ENCODE assay signal across 8 mouse cellular contexts in genomic region chr14:54863501-54864312, GRCm38 (mm10). TPM values are rescaled to one million over a fixed set of nuclear protein-coding genes. Genes with fewer than 3 reads are reported as not detected.
A peak's percentile ranks its signal among the peaks of the same experiment; 100 is the strongest.
DNase-seq lines count a peak whose midpoint lies in the region; ATAC-seq and TF ChIP-seq lines count a peak whose summit lies in the region.

No protein-coding gene starts in this region.

- ATAC-seq in erythroblast, adult 5-6 weeks (replicated peaks; ENCODE audit: low FRiP score, poor library complexity, severe bottlenecking) = peak; percentile 99
- peak; percentile 100 for ATAC-seq in kidney, embryonic 14.5 days (ENCODE audit: low FRiP score, low TSS enrichment)
- ATAC-seq in limb, embryonic 14.5 days (ENCODE audit: low FRiP score, low read depth) = peak; percentile 100
- peak; percentile 100 for ATAC-seq in midbrain, embryonic 16.5 days

- peak overlapping the region; percentile 89 for H3K9ac ChIP-seq in kidney, embryonic 14.5 days (ENCODE audit: low read depth, low read length)
- H3K9ac ChIP-seq in limb, embryonic 14.5 days (ENCODE audit: low read depth, low read length, severe bottlenecking) = peak overlapping the region; percentile 77
- H3K9ac ChIP-seq in midbrain, embryonic 16.5 days (ENCODE audit: low read depth, low read length) = peak overlapping the region; percentile 93

- peaks cover 10% of the 10 kb centered on the region; the same call in 1 of the 2 replicates for H3K4me1 ChIP-seq in heart, embryonic 10.5 days
- no peaks in the 10 kb centered on the region for H3K4me1 ChIP-seq in kidney, embryonic 14.5 days (ENCODE audit: control insufficient read depth, insufficient read depth, low read length)
- H3K4me1 ChIP-seq in limb, embryonic 14.5 days (ENCODE audit: control insufficient read depth, insufficient read depth, low read length) = no peaks in the 10 kb centered on the region; the same call in 1 of the 2 replicates
- H3K4me1 ChIP-seq in midbrain, embryonic 16.5 days (ENCODE audit: control insufficient read depth, insufficient read depth, low read length) = peaks cover 3% of the 10 kb centered on the region
- no peaks in the 10 kb centered on the region for H3K4me1 ChIP-seq in spleen, adult 2 months (ENCODE audit: control insufficient read depth, insufficient read depth, insufficient read length)

- TF ChIP-seq POLR2A in limb, embryonic 14.5 days (IDR thresholded peaks at IDR 0.05; ENCODE audit: borderline replicate concordance, extremely low read depth, insufficient read depth, insufficient read length) = peak; percentile 71; the same call in 1 of the 2 replicates
- TF ChIP-seq POLR2A in spleen, adult 2 months (IDR thresholded peaks at IDR 0.05; ENCODE audit: low read depth, low read length) = no peak; the same call in 1 of the 2 replicates

- 0 out of 2 replicates have a peak, but pooled peaks have one; percentile 5 for TF ChIP-seq CTCF in spleen, adult 2 months (IDR thresholded peaks at IDR 0.05; ENCODE audit: extremely low read depth, insufficient read depth, insufficient read length, insufficient replicate concordance)

- peak; percentile 80 to 81 for DNase-seq in B cell, adult 2 months
- DNase-seq in brain, adult 2 months (ENCODE audit: low read depth, low spot score) = peak; percentile 97
- peak; percentile 98 for DNase-seq in heart, embryonic 10.5 days (ENCODE audit: low spot score)
- peak; percentile 93 for DNase-seq in limb, embryonic 14.5 days (ENCODE audit: low spot score)
- peak; percentile 58 to 89 for DNase-seq in spleen, adult 2 months (ENCODE audit: low read depth in 1 of 2, low spot score in 2 of 2)

- peak overlapping the region; percentile 46 for H3K4me2 ChIP-seq in kidney, embryonic 14.5 days (replicated peaks; ENCODE audit: low read depth, low read length)
- peak overlapping the region; percentile 61 for H3K4me2 ChIP-seq in limb, embryonic 14.5 days (replicated peaks; ENCODE audit: low read depth, low read length, severe bottlenecking)
- peak overlapping the region; percentile 71 for H3K4me2 ChIP-seq in midbrain, embryonic 16.5 days (ENCODE audit: low read length)

- no peaks in the 10 kb centered on the region for H3K9me3 ChIP-seq in heart, embryonic 10.5 days
- no peaks in the 10 kb centered on the region for H3K9me3 ChIP-seq in kidney, embryonic 14.5 days (ENCODE audit: control insufficient read depth, low read length)
- H3K9me3 ChIP-seq in limb, embryonic 14.5 days (ENCODE audit: control insufficient read depth, low read length) = no peaks in the 10 kb centered on the region
- H3K9me3 ChIP-seq in midbrain, embryonic 16.5 days (replicated peaks; ENCODE audit: control insufficient read depth, low read length, poor library complexity, severe bottlenecking) = no peaks in the 10 kb centered on the region

- peak overlapping the region; percentile 97 for H3K27ac ChIP-seq in heart, embryonic 10.5 days
- H3K27ac ChIP-seq in kidney, embryonic 14.5 days (ENCODE audit: low read depth, low read length) = peak overlapping the region; percentile 82; the same call in 1 of the 2 replicates
- H3K27ac ChIP-seq in limb, embryonic 14.5 days (replicated peaks; ENCODE audit: low read depth, low read length) = peak overlapping the region; percentile 65
- H3K27ac ChIP-seq in midbrain, embryonic 16.5 days (ENCODE audit: low read length) = peak overlapping the region; percentile 73
- H3K27ac ChIP-seq in spleen, adult 2 months (ENCODE audit: insufficient read depth, low read length) = peak overlapping the region; percentile 45

- WGBS in heart, embryonic 10.5 days = 2% methylated on average over 53 of the region's 56 CpGs
- WGBS in kidney, embryonic 14.5 days = under 1% methylated on average over 55 of the region's 56 CpGs
- under 1% methylated on average over 40 of the region's 56 CpGs for WGBS in limb, embryonic 14.5 days
- under 1% methylated on average over 52 of the region's 56 CpGs for WGBS in midbrain, embryonic 16.5 days
- WGBS in spleen, adult 2 months = under 1% methylated on average over 54 of the region's 56 CpGs

- no peaks in the 10 kb centered on the region for H3K36me3 ChIP-seq in heart, embryonic 10.5 days
- no peaks in the 10 kb centered on the region for H3K36me3 ChIP-seq in kidney, embryonic 14.5 days (ENCODE audit: control insufficient read depth, insufficient read depth, low read length)
- no peaks in the 10 kb centered on the region for H3K36me3 ChIP-seq in limb, embryonic 14.5 days (ENCODE audit: control insufficient read depth, insufficient read depth, low read length)
- no peaks in the 10 kb centered on the region for H3K36me3 ChIP-seq in midbrain, embryonic 16.5 days (ENCODE audit: control insufficient read depth, insufficient read depth, low read length)
- H3K36me3 ChIP-seq in spleen, adult 2 months (ENCODE audit: control insufficient read depth, insufficient read depth, low read length) = no peaks in the 10 kb centered on the region

- no peaks in the 10 kb centered on the region for H3K27me3 ChIP-seq in heart, embryonic 10.5 days (ENCODE audit: insufficient read depth, poor library complexity, severe bottlenecking)
- no peaks in the 10 kb centered on the region for H3K27me3 ChIP-seq in kidney, embryonic 14.5 days (ENCODE audit: control insufficient read depth, insufficient read depth, low read length)
- no peaks in the 10 kb centered on the region for H3K27me3 ChIP-seq in limb, embryonic 14.5 days (ENCODE audit: control insufficient read depth, insufficient read depth, low read length)
- H3K27me3 ChIP-seq in midbrain, embryonic 16.5 days (ENCODE audit: control insufficient read depth, insufficient read depth, low read depth, low read length) = no peaks in the 10 kb centered on the region
- no peaks in the 10 kb centered on the region for H3K27me3 ChIP-seq in spleen, adult 2 months (ENCODE audit: control insufficient read depth, insufficient read depth, low read length)

- peak overlapping the region; percentile 91 for H3K4me3 ChIP-seq in heart, embryonic 10.5 days
- peak overlapping the region; percentile 82 for H3K4me3 ChIP-seq in kidney, embryonic 14.5 days (ENCODE audit: low read length)
- peak overlapping the region; percentile 77 for H3K4me3 ChIP-seq in limb, embryonic 14.5 days (replicated peaks; ENCODE audit: low read length)
- peak overlapping the region; percentile 92 for H3K4me3 ChIP-seq in midbrain, embryonic 16.5 days (ENCODE audit: low read depth, low read length)
- peak overlapping the region; percentile 80 for H3K4me3 ChIP-seq in spleen, adult 2 months (ENCODE audit: extremely low read depth, insufficient read depth, insufficient read length)

RNA-seq across cellular contexts. Expression of gene Homez, which starts 7.1 kb away (rescaled TPM):
- total RNA-seq in erythroblast, adult 5-6 weeks (2015; ENCODE audit: low replicate concordance) = 0.63 TPM in 1 of 2 replicates, not detected in the other
- 2.5 and 5.6 TPM in 2 replicates for total RNA-seq in erythroblast, adult 5-6 weeks (2017; ENCODE audit: low replicate concordance)
- polyA plus RNA-seq in heart, embryonic 10.5 days (2016; fragmentation: Nextera tagmentation; extraction: Ambion mirVana) = 10.3 and 11.0 TPM in 2 replicates
- polyA plus RNA-seq in kidney, embryonic 14.5 days (2014; fragmentation: Nextera tagmentation; extraction: Ambion mirVana) = 10.3 and 19.1 TPM in 2 replicates
- polyA plus RNA-seq in limb, embryonic 14.5 days (2012; rRNA removed) = 5.9 and 6.3 TPM in 2 replicates
- 9.0 and 9.2 TPM in 2 replicates for polyA plus RNA-seq in limb, embryonic 14.5 days (2014; fragmentation: Nextera tagmentation; extraction: Ambion mirVana)
- polyA plus RNA-seq in midbrain, embryonic 16.5 days (2015; fragmentation: Nextera tagmentation; extraction: Ambion mirVana) = 13.2 and 14.5 TPM in 2 replicates
- polyA plus RNA-seq in spleen, adult 2 months (2012; rRNA removed) = 2.8 and 4.1 TPM in 2 replicates

RNA-seq across cellular contexts. Expression of gene Ppp1r3e, which starts 13.6 kb away (rescaled TPM):
- total RNA-seq in erythroblast, adult 5-6 weeks (2015; ENCODE audit: low replicate concordance) = 1.9 TPM in 1 of 2 replicates, not detected in the other
- 0.70 and 3.7 TPM in 2 replicates for total RNA-seq in erythroblast, adult 5-6 weeks (2017; ENCODE audit: low replicate concordance)
- polyA plus RNA-seq in heart, embryonic 10.5 days (2016; fragmentation: Nextera tagmentation; extraction: Ambion mirVana) = 0.98 and 1.00 TPM in 2 replicates
- 2.9 and 4.5 TPM in 2 replicates for polyA plus RNA-seq in kidney, embryonic 14.5 days (2014; fragmentation: Nextera tagmentation; extraction: Ambion mirVana)
- polyA plus RNA-seq in limb, embryonic 14.5 days (2012; rRNA removed) = 7.0 and 8.0 TPM in 2 replicates
- 0.86 and 1.4 TPM in 2 replicates for polyA plus RNA-seq in limb, embryonic 14.5 days (2014; fragmentation: Nextera tagmentation; extraction: Ambion mirVana)
- polyA plus RNA-seq in midbrain, embryonic 16.5 days (2015; fragmentation: Nextera tagmentation; extraction: Ambion mirVana) = 2.3 and 3.4 TPM in 2 replicates
- 6.3 and 10.7 TPM in 2 replicates for polyA plus RNA-seq in spleen, adult 2 months (2012; rRNA removed)

RNA-seq across cellular contexts. Expression of gene Bcl2l2, which starts 19.5 kb away (rescaled TPM):
- 0.77 and 0.84 TPM in 2 replicates for total RNA-seq in erythroblast, adult 5-6 weeks (2015; ENCODE audit: low replicate concordance)
- 1.0 and 4.6 TPM in 2 replicates for total RNA-seq in erythroblast, adult 5-6 weeks (2017; ENCODE audit: low replicate concordance)
- polyA plus RNA-seq in heart, embryonic 10.5 days (2016; fragmentation: Nextera tagmentation; extraction: Ambion mirVana) = 2.8 and 3.0 TPM in 2 replicates
- polyA plus RNA-seq in kidney, embryonic 14.5 days (2014; fragmentation: Nextera tagmentation; extraction: Ambion mirVana) = 5.3 and 6.1 TPM in 2 replicates
- 44.4 and 46.6 TPM in 2 replicates for polyA plus RNA-seq in limb, embryonic 14.5 days (2012; rRNA removed)
- polyA plus RNA-seq in limb, embryonic 14.5 days (2014; fragmentation: Nextera tagmentation; extraction: Ambion mirVana) = 5.4 and 5.5 TPM in 2 replicates
- 3.9 and 4.1 TPM in 2 replicates for polyA plus RNA-seq in midbrain, embryonic 16.5 days (2015; fragmentation: Nextera tagmentation; extraction: Ambion mirVana)
- 16.6 and 16.9 TPM in 2 replicates for polyA plus RNA-seq in spleen, adult 2 months (2012; rRNA removed)

RNA-seq across cellular contexts. Expression of gene Gm20521, which starts 19.5 kb away (rescaled TPM):
- total RNA-seq in erythroblast, adult 5-6 weeks (2015; ENCODE audit: low replicate concordance) = not detected in 2 replicates
- not detected in 2 replicates for total RNA-seq in erythroblast, adult 5-6 weeks (2017; ENCODE audit: low replicate concordance)
- polyA plus RNA-seq in heart, embryonic 10.5 days (2016; fragmentation: Nextera tagmentation; extraction: Ambion mirVana) = not detected in 2 replicates
- 0.44 TPM in 1 of 2 replicates, not detected in the other for polyA plus RNA-seq in kidney, embryonic 14.5 days (2014; fragmentation: Nextera tagmentation; extraction: Ambion mirVana)
- 0.16 and 1.7 TPM in 2 replicates for polyA plus RNA-seq in limb, embryonic 14.5 days (2012; rRNA removed)
- polyA plus RNA-seq in limb, embryonic 14.5 days (2014; fragmentation: Nextera tagmentation; extraction: Ambion mirVana) = 0.19 TPM in 1 of 2 replicates, not detected in the other
- not detected in 2 replicates for polyA plus RNA-seq in midbrain, embryonic 16.5 days (2015; fragmentation: Nextera tagmentation; extraction: Ambion mirVana)
- polyA plus RNA-seq in spleen, adult 2 months (2012; rRNA removed) = 3.1 TPM in 1 of 2 replicates, not detected in the other

RNA-seq across cellular contexts. Expression of gene Pabpn1, which starts 28.6 kb away (rescaled TPM):
- total RNA-seq in erythroblast, adult 5-6 weeks (2015; ENCODE audit: low replicate concordance) = 26.3 and 41.1 TPM in 2 replicates
- 54.6 and 55.9 TPM in 2 replicates for total RNA-seq in erythroblast, adult 5-6 weeks (2017; ENCODE audit: low replicate concordance)
- 89.8 and 162 TPM in 2 replicates for polyA plus RNA-seq in heart, embryonic 10.5 days (2016; fragmentation: Nextera tagmentation; extraction: Ambion mirVana)
- polyA plus RNA-seq in kidney, embryonic 14.5 days (2014; fragmentation: Nextera tagmentation; extraction: Ambion mirVana) = 178 and 227 TPM in 2 replicates
- 476 and 495 TPM in 2 replicates for polyA plus RNA-seq in limb, embryonic 14.5 days (2012; rRNA removed)
- 137 and 147 TPM in 2 replicates for polyA plus RNA-seq in limb, embryonic 14.5 days (2014; fragmentation: Nextera tagmentation; extraction: Ambion mirVana)
- polyA plus RNA-seq in midbrain, embryonic 16.5 days (2015; fragmentation: Nextera tagmentation; extraction: Ambion mirVana) = 150 and 163 TPM in 2 replicates
- polyA plus RNA-seq in spleen, adult 2 months (2012; rRNA removed) = 73.3 and 76.7 TPM in 2 replicates

Comparison
In these comparisons a context has a peak if more than half of its experiments do, and no peak if none do; other contexts are left out.
1. Peak in every context shown above with its lines: DNase-seq, ATAC-seq, H3K4me3 ChIP-seq and H3K27ac ChIP-seq.
2. H3K27ac ChIP-seq: peak in every context shown above with its lines; median percentile 97 in heart, embryonic 10.5 days; 82 in kidney, embryonic 14.5 days; 73 in midbrain, embryonic 16.5 days; 65 in limb, embryonic 14.5 days; 45 in spleen, adult 2 months.